Mouse (Mus musculus) liver, embryonic 13.5 days (tissue): ENCODE data around the gene Cldn4. TPM values are rescaled to one million over a fixed set of nuclear protein-coding genes. Genes with fewer than 3 reads are reported as not detected.
A peak's percentile ranks its signal among the peaks of the same experiment; 100 is the strongest.

Source experiments
- ATAC-seq: fragments of 200-750 bp; cut with Nextera tagmentation; 2 replicates; pipeline ENCODE4 v1.8.0; 2017; ENCODE audit warnings: low read depth, mild to moderate bottlenecking, moderate number of reproducible peaks, moderate library complexity
- DNase-seq: peaks from one replicate; pipeline ENCODE4 v3.0.0; 2022
- H3K27ac ChIP-seq: fragments of 300-500 bp; sonication (generic); 2 replicates; pipeline ENCODE4 v1.5.1; 2015; ENCODE audit warnings: moderate library complexity, mild to moderate bottlenecking, inconsistent platforms
- H3K27me3 ChIP-seq: fragments of 300-500 bp; sonication (generic); 2 replicates; pipeline ENCODE4 v1.6.1; 2015; ENCODE audit warnings: mild to moderate bottlenecking, inconsistent platforms
- H3K36me3 ChIP-seq: fragments of 300-500 bp; sonication (generic); 2 replicates; pipeline ENCODE4 v1.6.1; 2015; ENCODE audit warnings: mild to moderate bottlenecking, inconsistent platforms
- H3K4me1 ChIP-seq: fragments of 300-500 bp; sonication (generic); replicated peaks from 2 replicates; pipeline ENCODE4 v1.6.1; 2015; ENCODE audit warnings: inconsistent platforms
- H3K4me2 ChIP-seq: fragments of 300-500 bp; sonication (generic); 2 replicates; pipeline ENCODE4 v1.6.1; 2015; ENCODE audit warnings: inconsistent platforms, mild to moderate bottlenecking, moderate library complexity
- H3K4me3 ChIP-seq: fragments of 300-500 bp; sonication (generic); replicated peaks from 2 replicates; pipeline ENCODE4 v1.5.1; 2015; ENCODE audit warnings: mild to moderate bottlenecking, inconsistent platforms
- H3K9ac ChIP-seq: fragments of 300-500 bp; sonication (generic); 2 replicates; pipeline ENCODE4 v1.6.1; 2015; ENCODE audit warnings: mild to moderate bottlenecking, inconsistent platforms
- H3K9me3 ChIP-seq: fragments of 300-500 bp; sonication (generic); replicated peaks from 2 replicates; pipeline ENCODE4 v1.6.1; 2016; ENCODE audit warnings: inconsistent platforms
- WGBS: fragments of 180-500 bp; shearing (Covaris S2); methylation state at CpG from one replicate; pipeline ENCODE4 v1.1.7; 2015; ENCODE audit not compliant: insufficient replicate concordance; 5-methylcytosine and 5-hydroxymethylcytosine counted together
- polyA plus RNA-seq: library from polyadenylated mRNA; unstranded; fragments of >200 nt; fragmentation: Nextera tagmentation; extraction: Ambion mirVana; gene quantifications from 2 replicates; pipeline ENCODE4 v1.2.1, GENCODE M21; 2015

Cldn4 gene
- polyA plus RNA-seq, 1 experiment from 2014 or later: 0.15 TPM

- peaks cover 20% of the 10 kb centered on the region for H3K4me1 ChIP-seq
- WGBS: 85% methylated on average over 2 of the region's 2 CpGs
- H3K9ac ChIP-seq: no peak overlapping the region
- no peaks in the 10 kb centered on the region for H3K27me3 ChIP-seq
- no peak overlapping the region for H3K4me3 ChIP-seq
- no peaks in the 10 kb centered on the region for H3K36me3 ChIP-seq
- no peak overlapping the region for H3K4me2 ChIP-seq
- no peak overlapping the region for H3K27ac ChIP-seq
- H3K9me3 ChIP-seq: no peaks in the 10 kb centered on the region
- ATAC-seq: no peak
- DNase-seq: no peak
Observed at GRCm38 (mm10) chr5:134961519-134961918, 14.8 kb upstream of the Cldn4 start.

DNA sequence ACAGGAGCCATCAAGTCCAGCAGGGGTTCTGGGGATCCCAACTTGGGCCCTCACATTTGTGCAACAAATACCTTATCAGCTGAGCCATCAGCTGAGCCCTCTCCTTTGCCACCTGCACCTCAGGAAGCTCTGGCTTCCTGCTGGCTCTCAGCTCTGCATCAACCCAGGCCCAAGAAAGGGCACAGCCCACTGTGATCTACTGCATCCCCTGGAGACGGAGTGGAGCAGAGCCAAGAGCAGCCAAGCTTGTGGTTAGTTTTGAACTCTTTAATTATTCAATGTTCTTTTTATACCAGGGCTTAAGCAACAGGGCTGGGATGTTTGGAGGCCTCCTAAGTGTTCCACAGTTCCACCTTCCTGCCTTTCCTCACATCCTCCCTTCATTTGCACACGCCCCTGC is 13.7 kb upstream of the Cldn4 start:
- Histone ChIP-seq H3K27me3 (no peaks in the 10 kb centered on the region), H3K4me2 (no peak overlapping the region), H3K4me3 (no peak overlapping the region), H3K9ac (no peak overlapping the region), H3K27ac (no peak overlapping the region), H3K4me1 (peaks cover 10% of the 10 kb centered on the region), H3K9me3 (no peaks in the 10 kb centered on the region), H3K36me3 (no peaks in the 10 kb centered on the region)
- ATAC-seq (no peak), DNase-seq (no peak)
- 62% methylated on average over 2 of the region's 2 CpGs for WGBS

DNA sequence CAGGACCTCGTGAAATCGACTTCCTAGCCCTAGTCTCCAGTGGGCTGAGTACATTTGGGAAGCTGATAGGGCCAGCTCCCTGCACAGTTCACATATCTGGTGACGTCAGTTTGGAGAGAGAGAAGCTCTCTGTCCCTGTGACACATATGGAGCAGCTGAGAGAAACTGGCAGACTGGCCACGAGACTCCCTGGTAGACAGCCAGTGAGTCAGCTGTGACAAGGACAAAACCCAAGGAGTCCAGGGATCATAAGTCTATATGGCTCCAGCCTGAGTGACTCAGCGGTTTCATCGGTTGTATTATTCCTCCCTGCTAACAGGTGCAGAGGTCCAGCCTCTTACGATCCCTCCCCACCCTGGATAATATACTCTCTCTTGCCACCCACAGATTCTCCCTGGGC is 12.4 kb upstream of the Cldn4 start:
- H3K9me3 ChIP-seq: no peaks in the 10 kb centered on the region
- peaks cover 10% of the 10 kb centered on the region for H3K4me1 ChIP-seq
- H3K4me2 ChIP-seq: no peak overlapping the region
- no peaks in the 10 kb centered on the region for H3K27me3 ChIP-seq
- H3K4me3 ChIP-seq: no peak overlapping the region
- no peak overlapping the region for H3K9ac ChIP-seq
- 59% methylated on average over 7 of the region's 7 CpGs for WGBS
- no peaks in the 10 kb centered on the region for H3K36me3 ChIP-seq
- H3K27ac ChIP-seq: no peak overlapping the region
- peak; percentile 50; the same call in 1 of the 2 replicates for ATAC-seq
- no peak for DNase-seq

DNA sequence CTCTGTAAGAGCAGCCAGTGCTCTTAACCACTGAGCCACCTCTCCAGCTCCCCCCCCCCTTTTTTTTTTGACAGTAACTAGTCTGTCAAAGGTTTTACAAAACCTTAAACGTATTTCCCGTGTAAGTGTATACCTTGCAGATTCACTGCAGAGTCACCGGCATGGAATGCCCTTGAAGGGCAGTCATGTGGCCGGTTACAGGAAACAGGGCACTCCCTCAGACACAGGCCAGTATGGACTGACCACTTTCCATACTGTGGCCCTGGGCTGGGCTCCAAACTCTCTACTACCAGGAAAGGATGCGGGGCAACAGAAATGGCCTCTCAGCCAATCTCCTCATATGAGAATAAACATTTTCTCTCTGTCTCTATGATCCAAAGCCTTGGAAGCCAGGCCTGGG is 8.8 kb upstream of the Cldn4 start:
- no peaks in the 10 kb centered on the region; the same call in 1 of the 2 replicates for H3K27me3 ChIP-seq
- H3K4me1 ChIP-seq: peaks cover 23% of the 10 kb centered on the region
- no peak overlapping the region for H3K9ac ChIP-seq
- no peaks in the 10 kb centered on the region for H3K9me3 ChIP-seq
- no peaks in the 10 kb centered on the region for H3K36me3 ChIP-seq
- no peak overlapping the region for H3K27ac ChIP-seq
- WGBS: 49% methylated on average over 5 of the region's 5 CpGs
- H3K4me2 ChIP-seq: no peak overlapping the region
- H3K4me3 ChIP-seq: no peak overlapping the region
- DNase-seq: no peak
- ATAC-seq: no peak

- no peaks in the 10 kb centered on the region for H3K9me3 ChIP-seq
- no peaks in the 10 kb centered on the region for H3K36me3 ChIP-seq
- 15% methylated on average over 19 of the region's 19 CpGs for WGBS
- no peak overlapping the region for H3K27ac ChIP-seq
- ATAC-seq: no peak; the same call in 1 of the 2 replicates
- no peak for DNase-seq
- H3K4me2 ChIP-seq: peak overlapping the region; percentile 23
- H3K4me3 ChIP-seq: no peak overlapping the region
- peaks cover 32% of the 10 kb centered on the region for H3K4me1 ChIP-seq
- peaks cover 9% of the 10 kb centered on the region for H3K27me3 ChIP-seq
- 0 out of 2 replicates have a peak overlapping the region, but pooled peaks have one; percentile 4 for H3K9ac ChIP-seq
Observed at GRCm38 (mm10) chr5:134951053-134951884, 4.5 kb upstream of the Cldn4 start.

GRCm38 (mm10) chr5:134948085-134948439 is 1.3 kb upstream of the Cldn4 start:
- Histone ChIP-seq H3K9ac (no peak overlapping the region), H3K27me3 (peaks cover 20% of the 10 kb centered on the region), H3K9me3 (no peaks in the 10 kb centered on the region), H3K36me3 (no peaks in the 10 kb centered on the region), H3K4me1 (peaks cover 41% of the 10 kb centered on the region), H3K4me3 (no peak overlapping the region), H3K4me2 (no peak overlapping the region), H3K27ac (no peak overlapping the region)
- DNase-seq: no peak
- whole genome bisulfite sequencing: 36% methylated on average over 4 of the region's 4 CpGs
- no peak for ATAC-seq

DNA sequence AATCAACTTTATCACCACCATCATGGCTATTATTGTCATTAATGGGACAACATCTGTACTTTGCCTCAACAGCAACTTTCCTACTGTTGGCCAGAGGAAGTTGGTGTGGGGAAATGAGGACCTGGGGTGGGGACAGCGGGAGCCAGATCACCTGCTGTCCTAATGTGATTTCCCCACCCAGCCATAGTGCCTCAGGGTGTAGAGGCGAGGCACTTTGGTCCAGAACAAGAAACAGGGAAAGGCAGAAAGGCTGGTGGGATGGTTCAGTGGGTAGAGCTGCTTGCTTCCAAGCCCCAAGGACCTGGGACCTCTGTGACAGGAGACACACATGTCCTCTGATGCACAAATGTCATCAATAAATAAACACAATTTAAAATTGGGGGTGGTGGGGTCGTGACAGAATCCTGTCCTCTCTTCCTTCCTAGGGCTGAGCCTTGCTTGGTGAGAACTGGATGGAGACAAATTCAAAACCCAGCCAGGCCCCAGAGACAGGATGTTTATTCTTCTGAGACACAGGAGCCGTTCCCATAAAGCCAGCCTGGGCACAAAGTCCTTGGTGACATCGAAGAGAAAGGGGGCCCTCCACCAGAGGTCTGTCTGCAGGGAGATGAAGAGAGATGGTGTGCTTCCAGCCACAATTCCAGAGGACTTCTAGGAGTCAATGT is 818 bp upstream of the Cldn4 start:
- WGBS: 35% methylated on average over 5 of the region's 5 CpGs
- no peak overlapping the region for H3K4me3 ChIP-seq
- DNase-seq (no peak), ATAC-seq (no peak)
- peaks cover 20% of the 10 kb centered on the region for H3K27me3 ChIP-seq
- no peak overlapping the region for H3K9ac ChIP-seq
- no peaks in the 10 kb centered on the region for H3K9me3 ChIP-seq
- no peak overlapping the region for H3K4me2 ChIP-seq
- no peaks in the 10 kb centered on the region for H3K36me3 ChIP-seq
- H3K4me1 ChIP-seq: peaks cover 41% of the 10 kb centered on the region
- H3K27ac ChIP-seq: no peak overlapping the region

GRCm38 (mm10) chr5:134946063-134946856 is 474 bp downstream of the Cldn4 start:
- WGBS: 45% methylated on average over 43 of the region's 43 CpGs
- H3K4me3 ChIP-seq: no peak overlapping the region
- H3K36me3 ChIP-seq: no peaks in the 10 kb centered on the region
- ATAC-seq: 0 out of 2 replicates have a peak, but pooled peaks have one; percentile 8
- DNase-seq: no peak
- no peak overlapping the region for H3K4me2 ChIP-seq
- H3K27ac ChIP-seq: no peak overlapping the region
- H3K4me1 ChIP-seq: peaks cover 36% of the 10 kb centered on the region
- H3K27me3 ChIP-seq: peaks cover 20% of the 10 kb centered on the region
- H3K9me3 ChIP-seq: no peaks in the 10 kb centered on the region
- no peak overlapping the region for H3K9ac ChIP-seq

GRCm38 (mm10) chr5:134945266-134945959 is 1.3 kb downstream of the Cldn4 start:
- WGBS: 54% methylated on average over 18 of the region's 19 CpGs
- DNase-seq (no peak), ATAC-seq (peak; percentile 43; the same call in 1 of the 2 replicates)
- Histone ChIP-seq H3K36me3 (no peaks in the 10 kb centered on the region), H3K9me3 (no peaks in the 10 kb centered on the region), H3K4me1 (peaks cover 34% of the 10 kb centered on the region), H3K9ac (no peak overlapping the region), H3K4me2 (no peak overlapping the region), H3K27me3 (peaks cover 20% of the 10 kb centered on the region), H3K4me3 (no peak overlapping the region), H3K27ac (no peak overlapping the region)

- H3K36me3 ChIP-seq: no peaks in the 10 kb centered on the region
Observed at GRCm38 (mm10) chr5:134944179-134944578, 2.6 kb downstream of the Cldn4 start.

DNA sequence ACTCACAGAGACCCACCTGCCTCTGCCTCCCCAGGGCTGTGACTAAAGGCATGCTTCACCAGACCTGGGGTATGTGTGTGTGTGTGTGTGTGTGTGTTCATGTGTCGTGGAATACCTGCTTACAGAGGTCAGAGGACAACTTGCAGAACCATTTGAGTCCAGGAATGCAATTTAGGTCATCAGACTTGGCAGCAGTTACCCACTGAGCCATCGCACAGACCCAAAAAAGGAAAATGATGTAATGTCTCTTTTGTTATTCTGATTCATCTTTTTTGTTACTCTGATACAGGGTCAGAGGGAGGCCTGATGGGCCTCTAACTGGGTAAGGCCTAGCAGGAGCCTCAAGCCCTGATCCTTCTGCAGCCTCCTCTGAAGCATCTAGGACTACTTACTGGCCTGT is 4.0 kb downstream of the Cldn4 start:
- H3K9me3 ChIP-seq: no peaks in the 10 kb centered on the region
- no peak overlapping the region for H3K9ac ChIP-seq
- H3K27me3 ChIP-seq: peaks cover 20% of the 10 kb centered on the region
- peaks cover 29% of the 10 kb centered on the region for H3K4me1 ChIP-seq
- no peaks in the 10 kb centered on the region for H3K36me3 ChIP-seq
- DNase-seq (no peak), ATAC-seq (no peak)
- 68% methylated on average over 2 of the region's 2 CpGs for WGBS
- H3K4me2 ChIP-seq: no peak overlapping the region
- H3K27ac ChIP-seq: no peak overlapping the region; the same call in 1 of the 2 replicates
- H3K4me3 ChIP-seq: no peak overlapping the region

More at GRCm38 (mm10) chr5:134944179-134944578, 2.6 kb downstream of the Cldn4 start:
- Histone ChIP-seq H3K4me2 (no peak overlapping the region), H3K4me3 (no peak overlapping the region), H3K27ac (no peak overlapping the region), H3K9me3 (no peaks in the 10 kb centered on the region), H3K4me1 (peaks cover 34% of the 10 kb centered on the region), H3K9ac (no peak overlapping the region), H3K27me3 (peaks cover 20% of the 10 kb centered on the region)
- 34% methylated on average over 5 of the region's 5 CpGs for WGBS
- DNase-seq: no peak
- no peak for ATAC-seq
